Mouse (Mus musculus): ENCODE data around the gene Ddx55. TPM values are rescaled to one million over a fixed set of nuclear protein-coding genes. Genes with fewer than 3 reads are reported as not detected.
"Not testable (repeated sequence)": the region's sequence is repeated elsewhere in the genome, so short reads cannot be mapped to it uniquely, and the experiment has no call there.

Ddx55 gene
- polyA plus RNA-seq, 1 experiment from 2014 or later = 22.7 TPM

DNA sequence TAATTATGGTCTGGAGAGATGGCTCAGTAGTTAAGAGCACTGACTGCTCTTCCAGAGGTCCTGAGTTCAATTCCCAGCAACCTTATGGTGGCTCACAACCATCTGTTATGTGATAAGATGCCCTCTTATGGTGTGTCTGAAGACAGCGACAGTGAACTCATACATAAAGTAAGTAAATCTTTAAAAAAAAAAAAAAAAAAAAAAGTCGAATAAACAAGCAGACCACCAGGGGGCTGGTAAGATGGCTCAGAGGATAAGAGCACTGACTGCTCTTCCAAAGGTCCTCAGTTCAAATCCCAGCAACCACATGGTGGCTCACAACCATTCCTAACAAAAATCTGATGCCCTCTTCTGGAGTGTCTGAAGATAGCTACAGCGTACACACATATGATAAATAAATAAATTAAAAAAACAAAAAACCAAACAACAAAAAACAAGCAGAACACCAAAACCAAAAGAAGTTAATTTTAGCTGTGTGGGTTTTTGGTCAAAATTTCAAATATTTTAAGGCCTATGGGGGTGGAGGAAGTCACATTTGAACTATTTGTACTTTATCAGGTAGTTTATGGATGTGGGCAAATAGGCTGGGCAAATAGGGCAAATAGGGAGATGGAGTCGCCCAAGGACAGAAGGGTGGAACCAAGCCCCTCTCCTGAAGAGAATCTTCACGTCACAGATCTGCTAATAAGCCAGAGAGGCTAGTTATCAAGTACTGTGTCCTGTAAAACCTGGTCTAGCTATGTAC lies 1.1 kb upstream of the Ddx55 start:
- H3K27ac ChIP-seq; H3K9me3 ChIP-seq (ENCODE audit: control insufficient read depth, low read length); H3K4me1 ChIP-seq (replicated peaks; ENCODE audit: control insufficient read depth, insufficient read depth, low read length); H3K27me3 ChIP-seq (ENCODE audit: control insufficient read depth, insufficient read depth, low read length); ATAC-seq (ENCODE audit: low FRiP score); H3K9ac ChIP-seq; DNase-seq (ENCODE audit: low spot score): not testable (repeated sequence)
- 30% methylated on average over 5 of the region's 5 CpGs for WGBS
- Histone ChIP-seq H3K4me3 (replicated peaks; ENCODE audit: low read length) (peak overlapping the region; percentile 84), H3K4me2 (replicated peaks) (peak overlapping the region; percentile 83), H3K36me3 (replicated peaks; ENCODE audit: control insufficient read depth, insufficient read depth) (peaks cover 53% of the 10 kb centered on the region)

DNA sequence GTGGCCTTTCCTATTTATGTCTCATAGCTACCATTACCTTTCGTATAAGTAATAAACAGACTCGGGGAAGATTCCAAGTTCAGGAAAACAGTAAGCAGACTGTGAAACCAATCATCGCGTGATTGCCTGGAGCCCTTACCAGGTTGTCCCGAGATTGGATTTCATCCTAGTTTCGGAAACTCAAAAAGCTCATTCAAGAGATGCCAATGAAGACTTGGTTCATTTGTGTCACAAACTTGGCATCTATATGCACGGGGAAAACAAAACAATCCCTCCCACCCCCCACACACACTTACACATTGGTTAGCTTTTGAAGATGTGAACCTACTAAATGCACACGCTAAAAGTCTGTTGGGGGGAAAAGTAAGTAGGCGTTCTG lies 581 bp upstream of the Ddx55 start:
- ATAC-seq (ENCODE audit: low FRiP score) (no peak; the same call in 1 of the 2 replicates), DNase-seq (ENCODE audit: low spot score) (no peak)
- H3K4me3 ChIP-seq (replicated peaks; ENCODE audit: low read length) = peak overlapping the region; percentile 84
- 15% methylated on average over 9 of the region's 9 CpGs for WGBS
- no peaks in the 10 kb centered on the region for H3K27me3 ChIP-seq (ENCODE audit: control insufficient read depth, insufficient read depth, low read length)
- H3K4me2 ChIP-seq (replicated peaks) = peak overlapping the region; percentile 83
- H3K9me3 ChIP-seq (ENCODE audit: control insufficient read depth, low read length) = no peaks in the 10 kb centered on the region
- peak overlapping the region; percentile 78 for H3K9ac ChIP-seq
- H3K36me3 ChIP-seq (replicated peaks; ENCODE audit: control insufficient read depth, insufficient read depth) = peaks cover 53% of the 10 kb centered on the region
- peak overlapping the region; percentile 86 for H3K27ac ChIP-seq
- peaks cover 5% of the 10 kb centered on the region for H3K4me1 ChIP-seq (replicated peaks; ENCODE audit: control insufficient read depth, insufficient read depth, low read length)

DNA sequence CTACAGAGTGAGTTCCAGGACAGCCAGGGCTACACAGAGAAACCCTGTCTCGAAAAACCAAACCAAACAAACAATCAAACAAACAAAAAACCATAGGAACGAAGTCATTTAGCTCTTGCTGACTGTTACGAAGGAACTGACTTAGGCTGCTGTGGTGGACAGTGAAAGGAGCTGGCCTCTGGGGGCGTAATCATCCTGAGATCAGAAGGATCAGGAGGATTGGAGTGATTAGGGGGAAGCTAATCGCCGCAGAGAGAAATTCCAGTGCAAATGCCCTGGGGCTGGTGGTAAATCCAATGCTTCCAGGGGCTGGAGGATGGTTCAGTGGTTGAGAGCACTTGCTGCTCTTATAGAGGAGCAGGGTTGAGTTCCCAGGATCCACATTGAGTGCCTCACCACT lies 943 bp downstream of the Ddx55 start:
- H3K9me3 ChIP-seq (ENCODE audit: control insufficient read depth, low read length) = no peaks in the 10 kb centered on the region
- peak overlapping the region; percentile 83 for H3K4me2 ChIP-seq (replicated peaks)
- H3K27me3 ChIP-seq (ENCODE audit: control insufficient read depth, insufficient read depth, low read length) = no peaks in the 10 kb centered on the region
- H3K4me3 ChIP-seq (replicated peaks; ENCODE audit: low read length) = peak overlapping the region; percentile 84
- 81% methylated on average over 6 of the region's 6 CpGs for WGBS
- H3K36me3 ChIP-seq (replicated peaks; ENCODE audit: control insufficient read depth, insufficient read depth) = peaks cover 51% of the 10 kb centered on the region
- H3K9ac ChIP-seq = 0 out of 2 replicates have a peak overlapping the region, but pooled peaks have one; percentile 78
- H3K4me1 ChIP-seq (replicated peaks; ENCODE audit: control insufficient read depth, insufficient read depth, low read length) = peaks cover 5% of the 10 kb centered on the region
- no peak for ATAC-seq (ENCODE audit: low FRiP score)
- no peak for DNase-seq (ENCODE audit: low spot score)
- H3K27ac ChIP-seq = no peak overlapping the region

- no peak overlapping the region for H3K4me2 ChIP-seq (replicated peaks)
- H3K27ac ChIP-seq = no peak overlapping the region
- DNase-seq (ENCODE audit: low spot score) (peak; percentile 39), ATAC-seq (ENCODE audit: low FRiP score) (no peak)
- H3K9me3 ChIP-seq (ENCODE audit: control insufficient read depth, low read length) = no peaks in the 10 kb centered on the region
- H3K4me3 ChIP-seq (replicated peaks; ENCODE audit: low read length) = no peak overlapping the region
- H3K9ac ChIP-seq = no peak overlapping the region
- H3K4me1 ChIP-seq (replicated peaks; ENCODE audit: control insufficient read depth, insufficient read depth, low read length) = peaks cover 5% of the 10 kb centered on the region
- H3K36me3 ChIP-seq (replicated peaks; ENCODE audit: control insufficient read depth, insufficient read depth) = peaks cover 64% of the 10 kb centered on the region
- 86% methylated on average over 1 of the region's 1 CpGs for WGBS
- no peaks in the 10 kb centered on the region for H3K27me3 ChIP-seq (ENCODE audit: control insufficient read depth, insufficient read depth, low read length)
These were observed 2.5 kb downstream of the Ddx55 start for GRCm38 (mm10) chr5:124555145-124555544.

DNA sequence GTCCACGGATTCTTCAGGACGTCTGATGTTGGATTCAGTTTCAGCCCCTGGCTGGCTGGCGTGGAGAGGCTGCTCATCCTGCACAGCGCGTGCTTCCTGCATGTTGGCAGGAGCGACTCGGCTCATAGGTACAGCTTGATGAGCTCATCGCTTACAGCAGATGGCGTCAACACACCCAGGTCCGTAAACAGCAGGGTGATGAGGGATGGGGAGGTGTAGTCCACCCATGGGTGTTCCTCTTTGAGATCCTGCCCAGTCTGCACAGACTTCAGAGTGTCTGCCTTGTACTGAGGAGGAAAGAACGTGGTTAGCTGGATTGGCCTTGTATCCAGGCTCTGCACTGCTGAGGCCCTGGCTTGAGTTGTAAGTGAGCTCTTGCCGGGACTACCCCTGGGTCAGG lies 18.4 kb downstream of the Ddx55 start:
- Histone ChIP-seq H3K4me1 (replicated peaks; ENCODE audit: control insufficient read depth, insufficient read depth, low read length) (no peaks in the 10 kb centered on the region), H3K9ac (no peak overlapping the region), H3K27me3 (ENCODE audit: control insufficient read depth, insufficient read depth, low read length) (no peaks in the 10 kb centered on the region), H3K4me3 (replicated peaks; ENCODE audit: low read length) (no peak overlapping the region), H3K27ac (no peak overlapping the region), H3K9me3 (ENCODE audit: control insufficient read depth, low read length) (no peaks in the 10 kb centered on the region), H3K36me3 (replicated peaks; ENCODE audit: control insufficient read depth, insufficient read depth) (peaks cover 100% of the 10 kb centered on the region), H3K4me2 (replicated peaks) (no peak overlapping the region)
- 89% methylated on average over 12 of the region's 12 CpGs for WGBS
- no peak for DNase-seq (ENCODE audit: low spot score)
- no peak for ATAC-seq (ENCODE audit: low FRiP score)

- H3K27ac ChIP-seq = no peak overlapping the region
- peaks cover 72% of the 10 kb centered on the region for H3K36me3 ChIP-seq (replicated peaks; ENCODE audit: control insufficient read depth, insufficient read depth)
- ATAC-seq (ENCODE audit: low FRiP score) (no peak), DNase-seq (ENCODE audit: low spot score) (no peak)
- no peak overlapping the region for H3K9ac ChIP-seq
- no peak overlapping the region for H3K4me3 ChIP-seq (replicated peaks; ENCODE audit: low read length)
- peaks cover 16% of the 10 kb centered on the region for H3K4me1 ChIP-seq (replicated peaks; ENCODE audit: control insufficient read depth, insufficient read depth, low read length)
- H3K4me2 ChIP-seq (replicated peaks) = no peak overlapping the region
- no peaks in the 10 kb centered on the region for H3K27me3 ChIP-seq (ENCODE audit: control insufficient read depth, insufficient read depth, low read length)
- WGBS = 98% methylated on average over 7 of the region's 7 CpGs
- no peaks in the 10 kb centered on the region for H3K9me3 ChIP-seq (ENCODE audit: control insufficient read depth, low read length)
These were observed 22.8 kb downstream of the Ddx55 start for GRCm38 (mm10) chr5:124575467-124575866.

DNA sequence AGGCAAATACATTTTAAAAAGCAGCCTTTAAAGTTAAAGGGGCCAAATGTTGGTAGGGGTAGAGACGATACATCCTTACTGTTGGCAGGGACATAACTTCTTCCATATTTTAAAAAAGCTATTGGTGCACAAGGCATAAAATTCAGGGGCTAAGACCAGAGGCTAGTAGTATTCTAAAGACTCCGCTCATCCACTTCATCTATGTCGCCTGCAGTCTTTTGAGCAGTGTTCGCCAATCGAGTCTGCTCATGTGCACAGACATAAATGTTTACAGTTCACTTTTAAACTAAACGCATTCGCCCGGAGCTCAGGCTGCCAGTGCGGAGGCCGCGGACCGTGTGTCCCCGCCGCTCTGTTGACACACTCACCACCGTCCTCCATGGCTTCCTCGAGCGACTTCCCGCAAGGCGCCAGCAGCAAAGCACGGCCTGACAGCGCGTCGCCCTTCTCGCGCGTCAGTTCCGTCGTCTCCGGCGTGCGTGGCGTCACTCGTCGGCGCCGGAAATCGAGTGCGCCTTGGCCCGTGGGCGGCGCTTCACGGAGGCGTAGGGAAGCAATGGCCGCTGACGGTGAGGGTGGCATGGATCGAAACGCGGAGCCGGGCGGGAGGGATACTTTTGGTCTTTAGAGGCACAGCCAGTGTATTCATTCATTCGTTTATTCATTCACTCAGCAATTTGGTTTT lies 26.1 kb downstream of the Ddx55 start, which contains the start of the genes Eif2b1 and Gtf2h3:
Gene Eif2b1 (minus strand): TSS at position 499 of the 685 bp plus-strand sequence.
Gene Gtf2h3 (plus strand): TSS at position 508 of the 685 bp plus-strand sequence.
- Histone ChIP-seq H3K36me3 (replicated peaks; ENCODE audit: control insufficient read depth, insufficient read depth) (peaks cover 53% of the 10 kb centered on the region), H3K4me1 (replicated peaks; ENCODE audit: control insufficient read depth, insufficient read depth, low read length) (peaks cover 19% of the 10 kb centered on the region), H3K4me3 (replicated peaks; ENCODE audit: low read length) (peak within 1 kb of the TSS; percentile 76), H3K9me3 (ENCODE audit: control insufficient read depth, low read length) (no peaks in the 10 kb centered on the region), H3K4me2 (replicated peaks) (peak within 1 kb of the TSS; percentile 94), H3K9ac (peak within 1 kb of the TSS; percentile 78), H3K27ac (peak within 1 kb of the TSS; percentile 63), H3K27me3 (ENCODE audit: control insufficient read depth, insufficient read depth, low read length) (no peaks in the 10 kb centered on the region)
- DNase-seq (ENCODE audit: low spot score) = peak; percentile 99
- 1% methylated on average over 51 of the region's 51 CpGs for WGBS
- peak; percentile 94 for ATAC-seq (ENCODE audit: low FRiP score)

DNA sequence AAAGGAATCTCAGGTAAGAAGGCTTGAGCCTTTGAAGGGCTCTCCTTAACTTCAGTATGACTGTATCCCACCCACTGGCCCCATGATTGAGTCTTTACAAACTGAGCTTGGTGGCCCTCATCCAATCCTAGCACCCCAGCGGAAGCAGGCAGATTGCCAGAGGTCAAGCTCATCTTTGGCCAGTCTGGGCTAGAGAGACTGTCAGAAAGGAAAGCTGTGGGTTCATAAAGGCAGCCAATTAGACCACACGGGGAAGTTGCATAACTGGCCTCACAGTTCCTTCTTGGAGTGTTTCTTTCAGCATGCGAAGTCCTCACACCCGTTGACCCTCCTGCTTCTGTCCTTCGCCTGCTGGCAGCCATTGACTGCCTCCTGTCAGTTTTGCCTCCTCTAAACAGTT lies 29.9 kb downstream of the Ddx55 start:
- no peak overlapping the region for H3K9ac ChIP-seq
- DNase-seq (ENCODE audit: low spot score) (no peak), ATAC-seq (ENCODE audit: low FRiP score) (no peak)
- H3K9me3 ChIP-seq (ENCODE audit: control insufficient read depth, low read length) = no peaks in the 10 kb centered on the region
- peaks cover 53% of the 10 kb centered on the region for H3K36me3 ChIP-seq (replicated peaks; ENCODE audit: control insufficient read depth, insufficient read depth)
- WGBS = 88% methylated on average over 5 of the region's 5 CpGs
- H3K4me2 ChIP-seq (replicated peaks) = no peak overlapping the region
- no peak overlapping the region for H3K4me3 ChIP-seq (replicated peaks; ENCODE audit: low read length)
- peaks cover 19% of the 10 kb centered on the region for H3K4me1 ChIP-seq (replicated peaks; ENCODE audit: control insufficient read depth, insufficient read depth, low read length)
- no peak overlapping the region for H3K27ac ChIP-seq
- no peaks in the 10 kb centered on the region for H3K27me3 ChIP-seq (ENCODE audit: control insufficient read depth, insufficient read depth, low read length)

DNA sequence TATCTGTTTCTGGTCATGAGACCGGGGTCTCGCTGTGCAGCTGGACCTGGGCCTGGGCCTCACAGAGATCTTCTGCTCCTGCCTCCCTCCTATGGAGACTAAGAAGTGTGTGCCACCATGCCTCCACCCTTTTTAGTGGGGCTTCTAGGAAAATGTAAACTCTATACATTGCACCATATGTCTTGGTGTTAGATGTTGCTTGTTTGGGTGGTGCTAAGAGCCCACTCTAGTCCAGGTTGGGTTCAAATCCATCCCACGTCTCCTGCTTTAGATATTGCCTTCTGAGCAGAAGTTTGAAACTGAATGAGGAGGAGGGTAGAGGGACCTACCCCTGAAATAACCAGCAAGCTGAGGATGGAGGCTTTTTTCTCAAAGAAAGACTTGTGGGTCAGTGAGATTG lies 40.1 kb downstream of the Ddx55 start:
- DNase-seq (ENCODE audit: low spot score) (no peak), ATAC-seq (ENCODE audit: low FRiP score) (no peak)
- no peak overlapping the region for H3K9ac ChIP-seq
- H3K27ac ChIP-seq = no peak overlapping the region
- H3K4me3 ChIP-seq (replicated peaks; ENCODE audit: low read length) = no peak overlapping the region
- no peaks in the 10 kb centered on the region for H3K27me3 ChIP-seq (ENCODE audit: control insufficient read depth, insufficient read depth, low read length)
- H3K9me3 ChIP-seq (ENCODE audit: control insufficient read depth, low read length) = no peaks in the 10 kb centered on the region
- H3K4me1 ChIP-seq (replicated peaks; ENCODE audit: control insufficient read depth, insufficient read depth, low read length) = no peaks in the 10 kb centered on the region
- 97% methylated on average over 3 of the region's 3 CpGs for WGBS
- peaks cover 89% of the 10 kb centered on the region for H3K36me3 ChIP-seq (replicated peaks; ENCODE audit: control insufficient read depth, insufficient read depth)
- H3K4me2 ChIP-seq (replicated peaks) = no peak overlapping the region
